Mouse (Mus musculus): ENCODE data around the gene Pcdh15. TPM values are rescaled to one million over a fixed set of nuclear protein-coding genes. Genes with fewer than 3 reads are reported as not detected.

Gene Pcdh15
- polyA plus RNA-seq, 1 experiment = not detected

DNA sequence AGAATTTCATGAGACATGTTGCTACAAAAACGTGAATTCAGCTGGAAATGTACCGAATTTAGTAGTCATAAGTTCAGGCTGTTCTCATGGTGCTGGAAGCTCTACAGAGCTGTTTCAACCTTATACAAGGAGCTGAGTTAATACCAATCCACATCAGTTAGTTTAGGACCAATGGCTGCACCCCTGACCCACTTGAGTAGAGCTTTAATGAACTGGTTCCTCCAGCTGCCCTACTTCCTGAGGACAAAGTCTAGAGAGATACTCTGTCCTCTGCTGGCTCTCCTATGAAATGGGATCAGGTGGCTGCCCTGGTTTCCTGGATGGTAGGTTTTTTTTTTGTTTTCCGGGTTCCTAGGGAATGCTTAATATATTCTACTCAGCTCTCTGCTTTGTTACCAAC, 1030.0 kb downstream of the Pcdh15 start:
- Histone ChIP-seq H3K4me1 (ENCODE audit: control insufficient read depth, insufficient read depth, insufficient read length, low read length) (no peaks in the 10 kb centered on the region), H3K27ac (replicated peaks; ENCODE audit: low read depth, low read length) (no peak overlapping the region), H3K4me3 (ENCODE audit: insufficient read depth, low read depth, low read length) (no peak overlapping the region)

DNA sequence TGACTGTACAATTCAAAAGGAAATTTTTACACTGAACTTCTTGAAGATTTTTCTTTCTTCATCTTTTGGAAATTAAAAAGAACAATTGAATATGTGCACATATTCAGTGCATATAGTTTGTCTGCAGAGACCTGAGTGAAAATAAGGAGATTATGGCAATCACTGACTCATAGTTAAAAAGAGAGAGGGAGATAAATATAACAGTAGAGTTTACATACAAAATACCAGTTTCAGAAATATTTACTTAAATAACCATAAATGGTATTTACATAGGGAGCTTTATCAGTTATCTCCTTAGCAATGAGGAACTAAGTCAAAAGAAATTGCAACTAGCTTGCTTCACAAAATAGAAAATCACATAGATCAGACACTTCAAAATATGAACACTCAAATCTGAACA, 1030.5 kb downstream of the Pcdh15 start:
- Histone ChIP-seq H3K4me1 (ENCODE audit: control insufficient read depth, insufficient read depth, insufficient read length, low read length) (no peaks in the 10 kb centered on the region), H3K27ac (replicated peaks; ENCODE audit: low read depth, low read length) (no peak overlapping the region), H3K4me3 (ENCODE audit: insufficient read depth, low read depth, low read length) (no peak overlapping the region)

DNA sequence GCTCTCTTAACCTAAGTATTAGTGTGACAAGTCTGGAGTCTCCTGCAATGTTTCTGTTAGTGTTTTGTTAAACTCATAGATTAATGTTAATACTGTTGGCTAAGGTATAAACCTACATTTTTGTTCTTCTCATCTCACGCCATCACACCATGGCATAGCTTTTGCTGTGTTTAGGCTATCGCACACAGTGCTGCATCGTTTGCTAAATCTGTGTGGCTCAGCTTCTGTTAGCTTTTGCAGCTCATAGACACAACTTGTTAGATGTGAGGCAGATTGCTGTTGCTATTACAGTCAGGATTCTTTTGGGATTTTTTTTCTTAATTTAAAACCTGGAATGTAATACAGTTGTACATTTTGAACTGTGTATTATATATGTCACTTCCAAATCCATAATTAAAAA, 1031.7 kb downstream of the Pcdh15 start:
- Histone ChIP-seq H3K4me3 (ENCODE audit: insufficient read depth, low read depth, low read length) (no peak overlapping the region), H3K27ac (replicated peaks; ENCODE audit: low read depth, low read length) (no peak overlapping the region), H3K4me1 (ENCODE audit: control insufficient read depth, insufficient read depth, insufficient read length, low read length) (no peaks in the 10 kb centered on the region)

DNA sequence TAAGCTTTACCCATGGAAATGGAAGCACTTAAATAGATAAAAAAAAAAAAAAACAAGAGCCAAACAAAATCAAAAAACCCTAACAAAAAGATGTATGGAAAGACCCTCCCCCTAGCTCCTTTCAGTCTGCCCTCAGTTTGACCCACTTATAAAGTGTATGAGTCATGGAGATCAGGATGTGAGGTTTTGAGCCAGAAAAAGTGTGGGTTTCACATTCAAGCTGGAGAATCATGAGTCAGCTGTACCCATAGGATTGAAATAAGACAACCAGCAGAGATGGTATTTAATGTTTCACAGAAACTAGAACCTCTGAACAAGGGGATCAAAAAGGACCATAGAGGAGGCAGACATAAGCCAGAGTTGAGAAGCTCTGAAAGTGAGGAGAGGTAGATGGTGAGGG, 1048.8 kb downstream of the Pcdh15 start:
- Histone ChIP-seq H3K27ac (replicated peaks; ENCODE audit: low read depth, low read length) (no peak overlapping the region), H3K4me3 (ENCODE audit: insufficient read depth, low read depth, low read length) (no peak overlapping the region), H3K4me1 (ENCODE audit: control insufficient read depth, insufficient read depth, insufficient read length, low read length) (no peaks in the 10 kb centered on the region)

DNA sequence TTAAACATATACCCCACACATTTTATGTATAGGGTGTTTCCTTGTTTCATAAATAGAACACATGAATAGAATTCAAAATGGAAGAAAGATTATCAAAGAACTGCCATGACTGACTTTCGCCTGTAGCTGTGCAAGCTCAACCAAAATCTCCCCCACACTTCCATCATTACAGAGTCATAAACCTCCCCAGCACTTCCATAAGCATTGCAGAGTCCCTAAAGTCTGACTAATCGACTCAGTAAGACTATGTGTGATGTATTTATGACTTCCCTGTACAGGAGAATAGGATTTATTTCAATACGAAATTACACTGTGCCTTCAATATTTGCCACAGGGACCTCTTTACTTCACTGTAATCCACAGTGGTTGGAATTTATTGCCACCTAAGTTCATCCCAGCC, 1082.8 kb downstream of the Pcdh15 start:
- Histone ChIP-seq H3K27ac (replicated peaks; ENCODE audit: low read depth, low read length) (no peak overlapping the region), H3K4me3 (ENCODE audit: insufficient read depth, low read depth, low read length) (no peak overlapping the region), H3K4me1 (ENCODE audit: control insufficient read depth, insufficient read depth, insufficient read length, low read length) (no peaks in the 10 kb centered on the region)

DNA sequence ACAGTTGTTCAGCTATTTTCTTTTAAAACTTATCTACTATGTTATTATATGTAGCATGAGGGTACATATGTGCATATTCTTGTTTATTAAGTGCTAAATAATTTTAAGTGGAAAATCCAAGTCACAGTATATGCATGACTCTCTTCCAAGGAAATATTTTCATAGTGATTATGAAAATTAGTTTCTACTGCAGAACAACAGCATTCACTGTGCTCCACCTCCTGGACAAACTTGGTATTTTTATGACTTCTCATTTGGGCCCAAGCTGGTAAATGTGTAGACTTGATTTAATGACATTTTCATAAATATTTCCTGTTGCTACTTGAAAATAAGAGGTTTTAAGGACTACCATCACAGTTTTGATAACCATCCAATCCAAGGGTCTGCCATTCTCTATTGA, 1104.5 kb downstream of the Pcdh15 start:
- Histone ChIP-seq H3K4me1 (ENCODE audit: control insufficient read depth, insufficient read depth, insufficient read length, low read length) (no peaks in the 10 kb centered on the region), H3K4me3 (ENCODE audit: insufficient read depth, low read depth, low read length) (no peak overlapping the region), H3K27ac (replicated peaks; ENCODE audit: low read depth, low read length) (no peak overlapping the region)

DNA sequence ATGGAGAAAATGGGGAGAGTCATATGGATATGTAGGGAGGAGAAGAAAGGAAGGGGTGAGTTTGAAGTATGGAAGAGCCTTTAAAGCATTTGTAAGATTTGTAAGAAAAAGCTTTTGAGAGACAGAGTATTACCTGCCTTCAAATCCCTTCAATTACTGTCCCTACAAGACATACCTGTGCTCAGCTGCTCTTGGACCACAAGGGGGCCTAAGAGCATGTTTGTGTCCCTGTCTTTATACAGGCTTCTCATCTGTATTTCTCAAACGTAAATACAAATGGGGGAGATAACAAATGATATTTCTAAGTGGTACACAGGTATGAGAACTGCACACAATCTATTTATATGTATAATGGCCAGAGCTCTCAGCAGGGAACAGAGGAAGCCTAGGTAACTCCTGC, 1118.1 kb downstream of the Pcdh15 start:
- no peak overlapping the region for H3K27ac ChIP-seq (replicated peaks; ENCODE audit: low read depth, low read length)
- no peak overlapping the region for H3K4me3 ChIP-seq (ENCODE audit: insufficient read depth, low read depth, low read length)
- no peaks in the 10 kb centered on the region for H3K4me1 ChIP-seq (ENCODE audit: control insufficient read depth, insufficient read depth, insufficient read length, low read length)

DNA sequence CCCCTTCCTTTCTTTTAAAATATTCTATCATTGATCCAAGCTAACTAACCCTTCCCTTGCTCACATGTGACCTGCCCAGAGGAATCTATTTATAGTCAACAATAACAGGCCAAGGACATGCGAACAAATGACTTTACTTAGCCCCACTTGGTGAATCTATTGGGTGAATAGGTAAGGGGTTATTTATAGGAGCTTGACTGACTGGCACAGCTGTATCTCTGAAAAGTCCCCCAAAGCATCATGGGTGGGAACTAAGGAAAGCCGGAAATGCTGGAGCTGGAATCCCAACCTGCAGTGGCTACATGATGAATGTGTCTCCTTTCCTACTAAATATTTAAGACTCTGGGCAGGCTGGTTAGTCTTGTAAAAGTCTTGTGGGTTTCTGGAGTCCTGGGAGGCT, 1121.3 kb downstream of the Pcdh15 start:
- H3K27ac ChIP-seq (replicated peaks; ENCODE audit: low read depth, low read length) = no peak overlapping the region
- H3K4me3 ChIP-seq (ENCODE audit: insufficient read depth, low read depth, low read length) = no peak overlapping the region
- H3K4me1 ChIP-seq (ENCODE audit: control insufficient read depth, insufficient read depth, insufficient read length, low read length) = no peaks in the 10 kb centered on the region

DNA sequence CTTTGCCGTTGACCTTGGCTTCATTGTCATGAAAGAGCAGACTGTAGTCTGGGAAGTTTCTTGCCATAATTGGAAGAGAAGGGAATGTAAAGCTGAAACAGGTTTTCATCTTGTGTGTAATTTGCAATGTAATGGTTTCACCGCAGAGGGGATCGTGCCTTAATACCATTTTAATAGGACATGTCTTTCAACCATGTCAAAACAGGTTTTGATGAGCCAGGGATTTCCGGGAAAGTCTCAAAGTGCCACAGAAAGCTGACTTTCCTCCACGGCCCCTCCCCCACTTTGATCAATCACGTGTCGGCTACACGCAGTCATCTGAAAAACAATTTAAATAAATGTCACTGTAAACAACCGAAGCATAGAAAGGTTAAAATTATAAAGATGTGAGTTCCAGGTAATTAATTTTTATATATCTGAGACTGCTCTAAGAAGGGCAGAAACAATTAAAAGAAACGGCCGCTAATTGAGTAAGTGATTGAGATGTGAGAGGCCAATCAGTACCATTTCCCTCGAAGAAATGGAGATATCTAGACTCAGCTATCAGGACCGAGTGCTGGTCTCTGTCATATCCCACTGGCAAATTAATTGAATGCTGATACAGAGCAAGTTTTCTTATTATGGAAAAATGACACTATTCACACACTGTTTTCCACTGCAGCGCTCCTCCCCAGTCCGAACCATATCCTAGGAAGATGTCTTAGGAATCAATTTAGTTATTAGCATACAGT, 1158.7 kb downstream of the Pcdh15 start:
- Histone ChIP-seq H3K4me3 (ENCODE audit: insufficient read depth, low read depth, low read length) (no peak overlapping the region), H3K4me1 (ENCODE audit: control insufficient read depth, insufficient read depth, insufficient read length, low read length) (no peaks in the 10 kb centered on the region), H3K27ac (replicated peaks; ENCODE audit: low read depth, low read length) (no peak overlapping the region)

DNA sequence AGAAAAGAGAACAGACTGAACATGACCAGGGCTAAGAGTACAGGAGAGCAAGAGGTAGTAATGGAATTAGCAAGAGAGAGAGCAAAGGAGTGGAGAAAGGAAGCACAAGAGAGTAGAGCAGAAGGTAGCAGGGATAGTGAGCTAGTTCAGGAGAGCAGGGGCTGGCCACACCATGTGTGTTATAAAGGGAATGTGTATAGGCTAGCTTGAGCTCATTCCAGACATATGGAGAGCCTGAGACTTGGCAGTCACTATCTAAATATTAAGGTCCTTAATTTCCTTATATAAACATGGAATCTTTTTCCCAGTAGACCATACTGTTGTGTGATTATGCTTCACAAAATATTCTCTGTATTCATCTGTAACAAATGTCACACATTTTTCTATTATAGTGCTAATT, 1159.5 kb downstream of the Pcdh15 start:
- no peak overlapping the region for H3K27ac ChIP-seq (replicated peaks; ENCODE audit: low read depth, low read length)
- no peak overlapping the region for H3K4me3 ChIP-seq (ENCODE audit: insufficient read depth, low read depth, low read length)

DNA sequence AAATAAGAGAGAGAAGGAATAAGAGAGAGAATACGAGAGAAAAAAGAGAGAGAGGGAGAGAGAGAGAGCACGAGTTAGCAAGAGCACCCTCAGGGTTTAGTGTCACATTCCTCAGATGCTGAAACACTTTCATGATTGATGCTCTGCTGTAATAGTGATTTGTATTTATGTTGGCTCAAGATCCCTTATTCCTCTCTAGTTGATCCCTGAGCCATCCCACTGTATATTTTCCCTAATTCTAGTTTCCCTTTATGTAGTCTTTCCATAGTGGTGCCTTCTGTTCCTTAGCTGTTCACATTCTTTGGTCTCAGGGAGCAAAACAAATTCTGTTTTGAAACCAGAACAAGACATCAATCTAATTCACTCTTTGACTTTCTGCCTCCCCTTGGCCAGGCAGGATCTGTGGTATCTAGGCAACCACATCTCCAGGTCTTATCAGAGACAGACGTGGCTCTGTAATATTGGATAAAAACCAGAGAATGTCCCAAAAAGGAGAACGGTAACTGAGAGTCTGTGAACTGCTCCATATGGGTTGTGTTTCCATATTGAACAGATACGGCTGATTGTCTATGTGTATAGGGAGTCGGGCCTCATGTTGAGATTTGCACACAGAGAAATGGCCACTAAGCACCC, 1170.6 kb downstream of the Pcdh15 start:
- H3K27ac ChIP-seq (replicated peaks; ENCODE audit: low read depth, low read length) = no peak overlapping the region
- H3K4me3 ChIP-seq (ENCODE audit: insufficient read depth, low read depth, low read length) = no peak overlapping the region
- no peaks in the 10 kb centered on the region for H3K4me1 ChIP-seq (ENCODE audit: control insufficient read depth, insufficient read depth, insufficient read length, low read length)

More for the DNA sequence above, 1159.5 kb downstream of the Pcdh15 start:
- no peaks in the 10 kb centered on the region for H3K4me1 ChIP-seq (ENCODE audit: control insufficient read depth, insufficient read depth, insufficient read length, low read length)

DNA sequence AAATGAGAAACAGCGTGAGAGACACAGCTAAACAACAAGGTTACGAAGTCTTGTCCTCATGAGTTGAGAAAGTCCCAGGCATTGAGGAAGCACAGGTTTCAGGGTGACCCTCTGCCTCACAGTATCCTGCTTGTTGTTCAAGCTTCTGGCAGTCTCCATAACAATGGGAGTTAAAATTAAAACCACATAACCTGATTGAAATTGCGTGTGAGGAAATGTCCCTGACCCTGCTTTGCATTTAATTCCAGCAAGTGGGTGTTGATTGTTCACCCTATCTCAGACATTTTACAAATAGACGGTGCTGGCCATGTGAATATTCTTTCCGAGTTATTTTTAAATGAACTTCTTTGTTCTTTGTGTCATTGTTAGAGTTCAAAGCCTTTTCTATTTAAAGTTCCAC, 1171.8 kb downstream of the Pcdh15 start:
- no peaks in the 10 kb centered on the region for H3K4me1 ChIP-seq (ENCODE audit: control insufficient read depth, insufficient read depth, insufficient read length, low read length)
- no peak overlapping the region for H3K27ac ChIP-seq (replicated peaks; ENCODE audit: low read depth, low read length)
- no peak overlapping the region for H3K4me3 ChIP-seq (ENCODE audit: insufficient read depth, low read depth, low read length)

DNA sequence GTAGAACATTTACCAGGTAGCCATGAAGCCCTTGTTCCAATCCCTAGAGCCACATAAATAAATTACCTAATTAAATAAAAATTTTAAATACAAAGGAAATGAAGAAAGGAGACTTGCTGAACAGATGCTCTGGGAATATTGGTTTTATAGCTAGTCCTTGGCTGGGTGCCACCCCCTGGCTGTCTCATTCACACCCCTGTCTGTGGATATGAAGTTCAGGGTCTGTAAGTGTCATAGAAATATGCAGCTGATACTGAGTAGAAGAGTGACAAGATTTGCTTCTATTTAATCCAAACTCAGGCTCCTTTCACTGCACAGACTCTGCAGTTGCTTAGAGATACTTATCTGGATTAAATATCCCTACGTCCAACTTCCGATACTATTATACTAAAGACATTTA, 1205.0 kb downstream of the Pcdh15 start:
- Histone ChIP-seq H3K4me1 (ENCODE audit: control insufficient read depth, insufficient read depth, insufficient read length, low read length) (no peaks in the 10 kb centered on the region), H3K4me3 (ENCODE audit: insufficient read depth, low read depth, low read length) (no peak overlapping the region), H3K27ac (replicated peaks; ENCODE audit: low read depth, low read length) (no peak overlapping the region)

DNA sequence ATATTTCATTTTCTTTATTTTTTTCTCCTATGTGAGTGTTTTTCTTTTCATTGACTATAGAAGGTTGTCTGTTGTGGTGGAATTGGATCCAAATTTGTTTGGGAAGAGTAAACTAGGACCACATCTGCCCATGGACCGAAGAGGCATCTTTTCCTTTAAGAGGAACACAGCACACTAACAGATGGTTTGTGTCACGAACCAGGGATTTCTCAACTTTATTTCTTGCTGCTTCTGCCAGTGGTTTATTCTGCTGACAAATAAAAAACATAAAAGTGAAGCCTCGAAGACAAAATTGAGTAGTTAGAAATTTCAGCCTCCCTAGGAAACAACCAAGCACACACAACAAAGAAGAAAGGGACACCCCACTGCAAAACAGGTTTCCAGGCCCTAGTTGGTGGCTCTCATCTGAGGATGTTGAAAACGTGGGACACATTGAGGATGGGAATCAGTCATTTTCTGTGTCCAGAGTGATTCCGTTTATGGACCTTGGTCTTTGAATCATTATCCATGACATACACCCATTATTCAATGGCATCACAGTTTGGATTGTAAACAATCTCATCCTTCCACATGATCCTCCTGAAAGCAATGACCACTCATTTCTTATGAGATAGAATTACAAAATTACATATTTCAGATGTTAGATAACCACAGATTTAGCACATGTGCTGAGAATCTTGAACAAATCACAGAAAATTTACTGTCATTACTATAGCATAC, 1206.5 kb downstream of the Pcdh15 start:
- H3K27ac ChIP-seq (replicated peaks; ENCODE audit: low read depth, low read length) = no peak overlapping the region
- H3K4me3 ChIP-seq (ENCODE audit: insufficient read depth, low read depth, low read length) = no peak overlapping the region
- H3K4me1 ChIP-seq (ENCODE audit: control insufficient read depth, insufficient read depth, insufficient read length, low read length) = no peaks in the 10 kb centered on the region

DNA sequence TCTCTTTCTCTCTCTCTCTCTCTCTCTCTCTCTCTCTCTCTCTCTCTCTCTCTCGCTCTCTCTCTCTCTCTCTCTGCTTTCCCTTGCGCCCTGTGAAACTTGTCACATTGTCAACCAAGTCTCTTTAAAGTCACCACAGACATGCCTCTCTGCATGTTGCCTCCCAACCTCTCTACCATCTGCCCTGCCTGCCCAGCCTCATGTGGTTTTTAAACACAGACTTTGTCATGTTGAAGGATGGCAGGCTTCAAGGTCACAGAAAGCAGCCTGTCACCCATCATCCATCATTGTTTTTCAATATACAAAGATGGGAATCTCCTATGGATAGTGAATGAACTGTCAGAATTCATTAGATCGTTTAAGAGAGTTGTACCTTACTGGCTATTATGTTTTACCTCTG, 1207.9 kb downstream of the Pcdh15 start:
- Histone ChIP-seq H3K4me1 (ENCODE audit: control insufficient read depth, insufficient read depth, insufficient read length, low read length) (no peaks in the 10 kb centered on the region), H3K27ac (replicated peaks; ENCODE audit: low read depth, low read length) (no peak overlapping the region), H3K4me3 (ENCODE audit: insufficient read depth, low read depth, low read length) (no peak overlapping the region)

DNA sequence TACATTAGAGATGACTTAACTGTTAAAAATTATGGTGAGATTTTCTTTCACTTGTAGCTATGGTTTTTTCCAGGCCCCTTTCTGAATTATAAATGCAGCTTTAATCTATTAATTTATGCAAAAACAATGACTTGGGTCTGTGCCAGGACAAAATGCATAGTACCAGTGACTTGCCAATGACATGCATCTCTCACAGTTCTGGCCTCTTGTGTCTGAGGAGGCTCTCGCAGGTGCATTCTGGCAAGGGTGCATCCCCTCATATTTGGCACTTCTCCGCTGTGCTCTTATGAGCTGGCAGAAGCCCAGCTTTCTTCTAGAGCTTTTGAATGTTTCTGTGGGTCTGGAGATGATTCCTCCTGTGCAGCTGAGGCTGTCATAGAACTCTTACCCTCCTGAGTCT, 1216.9 kb downstream of the Pcdh15 start:
- Histone ChIP-seq H3K4me3 (ENCODE audit: insufficient read depth, low read depth, low read length) (no peak overlapping the region), H3K27ac (replicated peaks; ENCODE audit: low read depth, low read length) (no peak overlapping the region), H3K4me1 (ENCODE audit: control insufficient read depth, insufficient read depth, insufficient read length, low read length) (no peaks in the 10 kb centered on the region)
